Mouse (Mus musculus): Measurements from ENCODE around the gene Dstn. TPM values are rescaled to one million over a fixed set of nuclear protein-coding genes. Genes with fewer than 3 reads are reported as not detected.

Dstn gene
- polyA plus RNA-seq, 1 experiment from 2014 or later: 373 TPM

DNA sequence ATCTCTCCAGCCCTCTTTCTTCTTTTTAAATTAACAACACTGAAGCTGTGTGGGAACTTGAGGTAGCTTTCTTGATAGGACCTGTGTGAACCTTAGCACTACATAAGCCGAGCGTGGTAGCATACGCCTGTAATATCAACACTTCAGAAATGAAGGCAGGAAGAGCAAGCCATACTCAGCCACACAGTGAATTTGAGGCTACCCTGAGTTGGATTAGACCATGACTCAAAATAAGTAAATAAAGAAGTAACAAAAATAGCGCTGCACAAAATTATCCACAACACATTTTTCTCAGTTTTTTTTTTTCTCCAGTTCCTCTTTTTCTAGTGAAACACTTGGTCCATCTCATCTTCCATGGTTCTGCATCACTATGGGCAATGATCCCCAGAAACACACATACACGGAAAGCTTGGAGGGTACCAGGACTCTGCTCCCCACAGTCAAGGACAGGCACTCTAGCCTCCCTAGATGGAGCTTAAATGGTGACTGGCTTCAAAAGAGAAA, 60.1 kb downstream of the Dstn start:
- Histone ChIP-seq H3K4me1 (ENCODE audit: control insufficient read depth, insufficient read depth, low read length) (no peaks in the 10 kb centered on the region), H3K9ac (ENCODE audit: low read length) (no peak overlapping the region), H3K9me3 (ENCODE audit: control insufficient read depth, low read length) (no peaks in the 10 kb centered on the region), H3K36me3 (ENCODE audit: control insufficient read depth, insufficient read depth, low read length) (peaks cover 12% of the 10 kb centered on the region), H3K4me2 (ENCODE audit: low read depth, severe bottlenecking) (no peak overlapping the region), H3K27ac (replicated peaks; ENCODE audit: low read depth, low read length) (no peak overlapping the region), H3K4me3 (ENCODE audit: low read depth, low read length) (no peak overlapping the region), H3K27me3 (ENCODE audit: control insufficient read depth, insufficient read depth, low read length) (no peaks in the 10 kb centered on the region)
- no peak for ATAC-seq (ENCODE audit: insufficient number of reproducible peaks, low FRiP score, low TSS enrichment, low read depth)
- WGBS: 94% methylated on average over 5 of the region's 5 CpGs
- no peak for DNase-seq (ENCODE audit: low spot score)

DNA sequence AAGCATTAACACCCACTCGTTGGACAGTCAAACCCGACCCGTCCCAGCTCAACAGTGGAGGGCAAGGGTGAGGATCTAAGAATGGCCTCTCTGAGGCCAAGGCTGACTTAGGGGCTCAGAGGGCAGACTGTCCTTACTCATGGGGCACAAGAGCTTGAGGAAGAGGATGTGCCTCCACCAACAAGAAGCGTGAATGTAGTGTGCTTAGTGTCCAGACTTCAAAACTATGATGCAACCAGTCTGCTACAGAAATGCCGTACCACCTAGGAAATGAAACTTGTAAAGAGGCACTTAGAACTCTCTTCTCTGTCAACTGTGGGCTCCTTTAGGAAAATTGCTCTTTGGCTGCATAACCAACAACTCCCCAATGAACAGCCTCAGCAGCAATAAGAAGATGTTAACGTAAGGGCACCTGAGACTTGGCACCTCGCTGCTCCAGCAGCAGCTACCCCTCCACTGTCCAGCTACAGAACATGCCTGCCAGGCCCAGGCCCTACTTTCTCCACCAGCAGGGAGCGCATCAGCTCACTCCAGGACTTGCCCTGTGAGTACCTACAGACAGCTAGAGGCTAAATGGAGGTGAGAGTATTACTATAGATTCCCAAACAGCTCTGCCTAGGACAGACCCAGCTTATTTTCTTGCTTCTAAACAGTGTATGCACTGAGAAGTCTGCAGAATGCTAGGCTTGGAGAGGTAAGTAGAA, 63.5 kb downstream of the Dstn start:
- Histone ChIP-seq H3K4me3 (ENCODE audit: low read depth, low read length) (no peak overlapping the region), H3K36me3 (ENCODE audit: control insufficient read depth, insufficient read depth, low read length) (peaks cover 7% of the 10 kb centered on the region), H3K4me1 (ENCODE audit: control insufficient read depth, insufficient read depth, low read length) (no peaks in the 10 kb centered on the region), H3K27me3 (ENCODE audit: control insufficient read depth, insufficient read depth, low read length) (no peaks in the 10 kb centered on the region), H3K4me2 (ENCODE audit: low read depth, severe bottlenecking) (no peak overlapping the region), H3K9ac (ENCODE audit: low read length) (no peak overlapping the region), H3K9me3 (ENCODE audit: control insufficient read depth, low read length) (no peaks in the 10 kb centered on the region), H3K27ac (replicated peaks; ENCODE audit: low read depth, low read length) (no peak overlapping the region)
- DNase-seq (ENCODE audit: low spot score) (no peak), ATAC-seq (ENCODE audit: insufficient number of reproducible peaks, low FRiP score, low TSS enrichment, low read depth) (no peak)
- 90% methylated on average over 8 of the region's 8 CpGs for WGBS

GRCm38 (mm10) chr2:143980781-143981398, 65.8 kb downstream of the Dstn start:
- H3K4me3 ChIP-seq (ENCODE audit: low read depth, low read length): no peak overlapping the region
- peaks cover 3% of the 10 kb centered on the region; the same call in 1 of the 2 replicates for H3K36me3 ChIP-seq (ENCODE audit: control insufficient read depth, insufficient read depth, low read length)
- H3K9ac ChIP-seq (ENCODE audit: low read length): no peak overlapping the region
- H3K4me1 ChIP-seq (ENCODE audit: control insufficient read depth, insufficient read depth, low read length): no peaks in the 10 kb centered on the region
- WGBS: 39% methylated on average over 6 of the region's 6 CpGs
- no peak overlapping the region for H3K27ac ChIP-seq (replicated peaks; ENCODE audit: low read depth, low read length)
- H3K27me3 ChIP-seq (ENCODE audit: control insufficient read depth, insufficient read depth, low read length): no peaks in the 10 kb centered on the region
- no peaks in the 10 kb centered on the region for H3K9me3 ChIP-seq (ENCODE audit: control insufficient read depth, low read length)
- no peak overlapping the region for H3K4me2 ChIP-seq (ENCODE audit: low read depth, severe bottlenecking)
- DNase-seq (ENCODE audit: low spot score) (peak; percentile 80), ATAC-seq (ENCODE audit: insufficient number of reproducible peaks, low FRiP score, low TSS enrichment, low read depth) (peak; percentile 71; the same call in 1 of the 2 replicates)

DNA sequence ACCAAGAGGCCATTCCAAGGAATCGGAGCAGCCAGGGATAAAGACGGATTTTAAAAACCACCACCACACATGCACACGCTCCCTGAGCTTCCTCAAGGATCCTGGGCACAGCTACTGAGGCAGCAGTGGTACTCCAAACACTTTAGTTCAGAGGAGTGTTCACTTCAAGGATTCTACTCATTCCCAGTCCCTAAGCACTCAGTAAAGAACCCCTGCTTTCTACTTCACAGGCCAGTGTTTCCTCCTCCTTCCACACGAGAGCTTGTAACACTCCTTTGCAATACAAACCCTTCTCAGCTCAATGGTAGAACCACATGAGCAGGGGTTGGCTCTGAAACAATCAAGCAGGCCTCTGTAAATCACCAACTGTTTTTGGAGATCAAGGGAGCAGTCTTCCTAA, 67.0 kb downstream of the Dstn start:
- H3K27ac ChIP-seq (replicated peaks; ENCODE audit: low read depth, low read length): no peak overlapping the region
- H3K4me1 ChIP-seq (ENCODE audit: control insufficient read depth, insufficient read depth, low read length): no peaks in the 10 kb centered on the region
- WGBS: 71% methylated on average over 4 of the region's 4 CpGs
- H3K27me3 ChIP-seq (ENCODE audit: control insufficient read depth, insufficient read depth, low read length): no peaks in the 10 kb centered on the region
- ATAC-seq (ENCODE audit: insufficient number of reproducible peaks, low FRiP score, low TSS enrichment, low read depth): no peak
- H3K9ac ChIP-seq (ENCODE audit: low read length): no peak overlapping the region
- H3K36me3 ChIP-seq (ENCODE audit: control insufficient read depth, insufficient read depth, low read length): peaks cover 3% of the 10 kb centered on the region; the same call in 1 of the 2 replicates
- no peak for DNase-seq (ENCODE audit: low spot score)
- no peak overlapping the region for H3K4me2 ChIP-seq (ENCODE audit: low read depth, severe bottlenecking)
- H3K9me3 ChIP-seq (ENCODE audit: control insufficient read depth, low read length): no peaks in the 10 kb centered on the region
- no peak overlapping the region for H3K4me3 ChIP-seq (ENCODE audit: low read depth, low read length)

DNA sequence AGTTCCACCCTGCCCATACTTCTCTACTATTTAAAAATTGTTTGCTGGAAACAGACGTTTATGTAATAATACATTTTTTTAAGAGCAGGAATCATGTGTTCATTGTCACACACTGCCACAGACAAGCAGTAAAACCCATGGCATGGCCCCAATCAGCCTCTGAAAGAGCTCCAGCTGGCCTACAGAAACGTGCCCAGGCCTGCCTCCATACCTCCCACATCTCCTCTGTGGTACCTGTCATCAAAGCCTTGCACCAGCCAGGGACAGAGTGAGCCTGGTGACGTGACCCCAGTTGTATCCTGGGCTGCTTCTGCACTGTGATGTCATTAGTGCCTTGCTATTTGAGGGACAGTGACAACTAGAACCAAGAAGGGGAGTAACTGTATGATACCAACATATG, 67.8 kb downstream of the Dstn start:
- H3K4me2 ChIP-seq (ENCODE audit: low read depth, severe bottlenecking): no peak overlapping the region
- H3K27me3 ChIP-seq (ENCODE audit: control insufficient read depth, insufficient read depth, low read length): no peaks in the 10 kb centered on the region
- no peak overlapping the region for H3K27ac ChIP-seq (replicated peaks; ENCODE audit: low read depth, low read length)
- no peaks in the 10 kb centered on the region for H3K4me1 ChIP-seq (ENCODE audit: control insufficient read depth, insufficient read depth, low read length)
- DNase-seq (ENCODE audit: low spot score) (no peak), ATAC-seq (ENCODE audit: insufficient number of reproducible peaks, low FRiP score, low TSS enrichment, low read depth) (no peak)
- no peaks in the 10 kb centered on the region for H3K9me3 ChIP-seq (ENCODE audit: control insufficient read depth, low read length)
- peaks cover 3% of the 10 kb centered on the region; the same call in 1 of the 2 replicates for H3K36me3 ChIP-seq (ENCODE audit: control insufficient read depth, insufficient read depth, low read length)
- no peak overlapping the region for H3K9ac ChIP-seq (ENCODE audit: low read length)
- H3K4me3 ChIP-seq (ENCODE audit: low read depth, low read length): no peak overlapping the region
- WGBS: 59% methylated on average over 3 of the region's 3 CpGs

DNA sequence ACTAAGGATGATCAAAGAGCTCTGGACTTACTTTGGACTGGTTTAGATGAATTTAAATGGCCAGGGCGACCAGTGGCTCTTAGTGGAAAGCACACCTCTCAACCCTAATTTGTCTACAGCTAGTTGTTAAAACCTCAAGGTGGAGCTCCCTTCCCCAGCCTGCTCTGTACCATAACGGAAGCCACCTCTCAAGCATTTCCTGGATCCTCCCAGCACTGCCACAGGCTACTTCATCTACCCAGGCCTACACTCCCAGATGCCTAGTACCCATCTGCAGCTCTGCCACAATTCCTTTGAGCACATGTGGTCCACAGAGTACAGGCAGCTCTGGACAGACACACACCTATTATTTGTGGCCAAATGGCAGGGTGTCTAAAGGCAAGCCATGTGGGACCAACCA, 68.4 kb downstream of the Dstn start:
- DNase-seq (ENCODE audit: low spot score) (no peak), ATAC-seq (ENCODE audit: insufficient number of reproducible peaks, low FRiP score, low TSS enrichment, low read depth) (no peak)
- 51% methylated on average over 2 of the region's 2 CpGs for WGBS
- no peaks in the 10 kb centered on the region for H3K9me3 ChIP-seq (ENCODE audit: control insufficient read depth, low read length)
- no peaks in the 10 kb centered on the region for H3K27me3 ChIP-seq (ENCODE audit: control insufficient read depth, insufficient read depth, low read length)
- H3K36me3 ChIP-seq (ENCODE audit: control insufficient read depth, insufficient read depth, low read length): peaks cover 2% of the 10 kb centered on the region; the same call in 1 of the 2 replicates
- H3K4me3 ChIP-seq (ENCODE audit: low read depth, low read length): no peak overlapping the region
- no peak overlapping the region for H3K9ac ChIP-seq (ENCODE audit: low read length)
- H3K27ac ChIP-seq (replicated peaks; ENCODE audit: low read depth, low read length): no peak overlapping the region
- no peaks in the 10 kb centered on the region for H3K4me1 ChIP-seq (ENCODE audit: control insufficient read depth, insufficient read depth, low read length)
- no peak overlapping the region for H3K4me2 ChIP-seq (ENCODE audit: low read depth, severe bottlenecking)

- ATAC-seq (ENCODE audit: insufficient number of reproducible peaks, low FRiP score, low TSS enrichment, low read depth): no peak
- no peak overlapping the region for H3K9ac ChIP-seq (ENCODE audit: low read length)
- H3K36me3 ChIP-seq (ENCODE audit: control insufficient read depth, insufficient read depth, low read length): no peaks in the 10 kb centered on the region
- no peak for DNase-seq (ENCODE audit: low spot score)
- 92% methylated on average over 2 of the region's 2 CpGs for WGBS
- no peak overlapping the region for H3K4me2 ChIP-seq (ENCODE audit: low read depth, severe bottlenecking)
- no peaks in the 10 kb centered on the region for H3K4me1 ChIP-seq (ENCODE audit: control insufficient read depth, insufficient read depth, low read length)
- H3K27ac ChIP-seq (replicated peaks; ENCODE audit: low read depth, low read length): no peak overlapping the region
- no peaks in the 10 kb centered on the region for H3K9me3 ChIP-seq (ENCODE audit: control insufficient read depth, low read length)
- H3K27me3 ChIP-seq (ENCODE audit: control insufficient read depth, insufficient read depth, low read length): no peaks in the 10 kb centered on the region
- no peak overlapping the region for H3K4me3 ChIP-seq (ENCODE audit: low read depth, low read length)
Measured at GRCm38 (mm10) chr2:143987485-143987884, 72.4 kb downstream of the Dstn start.

GRCm38 (mm10) chr2:143988016-143988415, 72.9 kb downstream of the Dstn start:
- DNase-seq (ENCODE audit: low spot score) (no peak), ATAC-seq (ENCODE audit: insufficient number of reproducible peaks, low FRiP score, low TSS enrichment, low read depth) (no peak)
- Histone ChIP-seq H3K9ac (ENCODE audit: low read length) (no peak overlapping the region), H3K27ac (replicated peaks; ENCODE audit: low read depth, low read length) (no peak overlapping the region), H3K4me3 (ENCODE audit: low read depth, low read length) (no peak overlapping the region), H3K4me2 (ENCODE audit: low read depth, severe bottlenecking) (no peak overlapping the region), H3K4me1 (ENCODE audit: control insufficient read depth, insufficient read depth, low read length) (no peaks in the 10 kb centered on the region), H3K27me3 (ENCODE audit: control insufficient read depth, insufficient read depth, low read length) (no peaks in the 10 kb centered on the region), H3K9me3 (ENCODE audit: control insufficient read depth, low read length) (no peaks in the 10 kb centered on the region), H3K36me3 (ENCODE audit: control insufficient read depth, insufficient read depth, low read length) (no peaks in the 10 kb centered on the region)
- 88% methylated on average over 3 of the region's 3 CpGs for WGBS
